Mouse (Mus musculus) heart, adult 2 months (tissue): Measurements from ENCODE around the gene Zranb3.

Source experiments
- CTCF ChIP-seq: fragments of 200-600 bp; IDR thresholded peaks from 2 replicates; pipeline ENCODE4 v1.8.1; 2022; ENCODE audit warnings: antibody characterized with exemption, mild to moderate bottlenecking, moderate library complexity
- EP300 ChIP-seq: fragments of 200-500 bp; IDR thresholded peaks from 2 replicates; pipeline ENCODE4 v1.6.1; 2011; ENCODE audit warnings: low read depth, low read length, control low read depth; ENCODE audit not compliant: insufficient read depth
- POLR2A ChIP-seq: fragments of 200-500 bp; IDR thresholded peaks from 2 replicates; pipeline ENCODE4 v1.6.1; 2011; ENCODE audit warnings: mild to moderate bottlenecking, low read depth, low read length, control low read depth; ENCODE audit not compliant: insufficient read depth

GRCm38 (mm10) chr1:128020001-128020770, 82.7 kb downstream of the Zranb3 start:
- TF ChIP-seq CTCF (no peak), EP300 (no peak), POLR2A (no peak)
